25 mouse cellular contexts compared by ENCODE assay signal in genomic region chr10:99150016-99150415, GRCm38 (mm10). TPM values are rescaled to one million over a fixed set of nuclear protein-coding genes. Genes with fewer than 3 reads are reported as not detected.
A peak's percentile ranks its signal among the peaks of the same experiment; 100 is the strongest.
DNase-seq lines count a peak whose midpoint lies in the region; ATAC-seq and TF ChIP-seq lines count a peak whose summit lies in the region.
"Had no signal": no experiment of that assay in that cellular context is flagged by ENCODE, and none has a peak within 500 bp of the region (broad histone marks: within the 10 kb centered on the region; RNA-seq: fewer than 3 reads in every experiment).

No protein-coding gene starts in this region.

- H3K4me3 ChIP-seq in hindbrain, embryonic 14.5 days (replicated peaks; ENCODE audit: low read length), result no peak overlapping the region
- no peak overlapping the region for H3K4me3 ChIP-seq in hindbrain, postnatal 0 days (ENCODE audit: low read length)
- H3K4me3 ChIP-seq in midbrain, embryonic 14.5 days (replicated peaks; ENCODE audit: low read depth, low read length), result no peak overlapping the region
- no peak overlapping the region for H3K4me3 ChIP-seq in midbrain, embryonic 15.5 days
- H3K4me3 ChIP-seq in liver, embryonic 12.5 days, result no peak overlapping the region
- H3K4me3 ChIP-seq: embryonic facial prominence, embryonic 12.5 days; heart, embryonic 12.5 days had no signal

- H3K27ac ChIP-seq in hindbrain, embryonic 14.5 days, result no peak overlapping the region
- no peak overlapping the region for H3K27ac ChIP-seq in hindbrain, postnatal 0 days
- H3K27ac ChIP-seq in midbrain, embryonic 14.5 days (replicated peaks; ENCODE audit: low read depth, low read length), result no peak overlapping the region
- no peak overlapping the region for H3K27ac ChIP-seq in midbrain, embryonic 15.5 days
- H3K27ac ChIP-seq in liver, embryonic 12.5 days, result no peak overlapping the region
- H3K27ac ChIP-seq: embryonic facial prominence, embryonic 12.5 days had no signal

- no peaks in the 10 kb centered on the region for H3K9me3 ChIP-seq in hindbrain, embryonic 14.5 days (ENCODE audit: control insufficient read depth, low read length)
- H3K9me3 ChIP-seq in hindbrain, postnatal 0 days (ENCODE audit: low read length), result no peaks in the 10 kb centered on the region
- H3K9me3 ChIP-seq in midbrain, embryonic 14.5 days (ENCODE audit: control insufficient read depth, low read length), result no peaks in the 10 kb centered on the region
- H3K9me3 ChIP-seq in midbrain, embryonic 15.5 days, result no peaks in the 10 kb centered on the region
- H3K9me3 ChIP-seq in liver, embryonic 12.5 days (replicated peaks), result no peaks in the 10 kb centered on the region
- H3K9me3 ChIP-seq: embryonic facial prominence, embryonic 12.5 days; heart, embryonic 12.5 days had no signal

- H3K4me2 ChIP-seq in hindbrain, embryonic 14.5 days (replicated peaks), result no peak overlapping the region
- H3K4me2 ChIP-seq in hindbrain, postnatal 0 days (ENCODE audit: low read depth, low read length), result no peak overlapping the region
- H3K4me2 ChIP-seq in midbrain, embryonic 14.5 days (ENCODE audit: low read length), result no peak overlapping the region
- H3K4me2 ChIP-seq in midbrain, embryonic 15.5 days, result no peak overlapping the region
- H3K4me2 ChIP-seq in liver, embryonic 12.5 days, result no peak overlapping the region
- H3K4me2 ChIP-seq: embryonic facial prominence, embryonic 12.5 days; heart, embryonic 12.5 days had no signal

- ATAC-seq in hindbrain, embryonic 14.5 days (ENCODE audit: low FRiP score), result peak; percentile 31; the same call in 1 of the 2 replicates
- ATAC-seq in hindbrain, postnatal 0 days, result no peak
- ATAC-seq in midbrain, embryonic 14.5 days (ENCODE audit: low FRiP score, low TSS enrichment), result 0 out of 2 replicates have a peak, but pooled peaks have one; percentile 37
- no peak for ATAC-seq in midbrain, embryonic 15.5 days (replicated peaks)
- 0 out of 2 replicates have a peak, but pooled peaks have one; percentile 3 for ATAC-seq in liver, embryonic 12.5 days
- ATAC-seq: forebrain, postnatal 0 days; hindbrain, embryonic 16.5 days had no signal

- no peaks in the 10 kb centered on the region for H3K27me3 ChIP-seq in hindbrain, embryonic 14.5 days (ENCODE audit: control insufficient read depth, insufficient read depth, low read length)
- no peaks in the 10 kb centered on the region for H3K27me3 ChIP-seq in hindbrain, postnatal 0 days (ENCODE audit: insufficient read depth, low read length)
- H3K27me3 ChIP-seq in midbrain, embryonic 14.5 days (ENCODE audit: control insufficient read depth, insufficient read depth, low read length), result no peaks in the 10 kb centered on the region
- no peaks in the 10 kb centered on the region for H3K27me3 ChIP-seq in midbrain, embryonic 15.5 days (replicated peaks)
- H3K27me3 ChIP-seq in liver, embryonic 12.5 days (replicated peaks), result no peaks in the 10 kb centered on the region
- H3K27me3 ChIP-seq: embryonic facial prominence, embryonic 12.5 days; heart, embryonic 12.5 days had no signal

- no peak overlapping the region for H3K9ac ChIP-seq in hindbrain, embryonic 14.5 days
- no peak overlapping the region for H3K9ac ChIP-seq in hindbrain, postnatal 0 days (replicated peaks; ENCODE audit: low read length)
- no peak overlapping the region for H3K9ac ChIP-seq in midbrain, embryonic 14.5 days (replicated peaks; ENCODE audit: low read length)
- no peak overlapping the region for H3K9ac ChIP-seq in midbrain, embryonic 15.5 days
- no peak overlapping the region for H3K9ac ChIP-seq in liver, embryonic 12.5 days
- H3K9ac ChIP-seq: embryonic facial prominence, embryonic 12.5 days; forebrain, postnatal 0 days; heart, embryonic 12.5 days had no signal

- TF ChIP-seq CTCF in hindbrain, postnatal 0 days (IDR thresholded peaks at IDR 0.05; ENCODE audit: low read depth), result no peak

- 92% methylated on average over 6 of the region's 6 CpGs for WGBS in hindbrain, embryonic 14.5 days
- 93% methylated on average over 6 of the region's 6 CpGs for WGBS in hindbrain, postnatal 0 days
- WGBS in midbrain, embryonic 14.5 days, result 94% methylated on average over 6 of the region's 6 CpGs
- 96% methylated on average over 6 of the region's 6 CpGs for WGBS in midbrain, embryonic 15.5 days
- 83% methylated on average over 6 of the region's 6 CpGs for WGBS in liver, embryonic 12.5 days (ENCODE audit: insufficient replicate concordance)

- no peak for DNase-seq in hindbrain, embryonic 14.5 days (ENCODE audit: low spot score)
- no peak for DNase-seq in hindbrain, postnatal 0 days (ENCODE audit: low spot score)
- no peak for DNase-seq in midbrain, embryonic 14.5 days
- no peak for DNase-seq in layer of hippocampus, adult 9-10 months (ENCODE audit: low spot score)
- DNase-seq: adrenal gland, adult 2 months; adrenal gland, postnatal 25 days; cerebellum, adult 2 months; cerebellum, postnatal 14 days; embryo, embryonic 11 days; forebrain, postnatal 0 days; gastrocnemius, postnatal 14 days had no signal

- H3K4me1 ChIP-seq in hindbrain, embryonic 14.5 days (replicated peaks; ENCODE audit: control insufficient read depth, insufficient read depth, low read length), result no peaks in the 10 kb centered on the region
- no peaks in the 10 kb centered on the region for H3K4me1 ChIP-seq in hindbrain, postnatal 0 days (ENCODE audit: insufficient read depth, low read length)
- H3K4me1 ChIP-seq in midbrain, embryonic 14.5 days (ENCODE audit: control insufficient read depth, insufficient read depth, low read length), result no peaks in the 10 kb centered on the region
- H3K4me1 ChIP-seq in midbrain, embryonic 15.5 days, result no peaks in the 10 kb centered on the region
- peaks cover 17% of the 10 kb centered on the region for H3K4me1 ChIP-seq in liver, embryonic 12.5 days
- H3K4me1 ChIP-seq: embryonic facial prominence, embryonic 12.5 days; heart, embryonic 12.5 days had no signal

- H3K36me3 ChIP-seq in hindbrain, embryonic 14.5 days (replicated peaks; ENCODE audit: control insufficient read depth, insufficient read depth), result 0 out of 2 replicates have a peak, but pooled peaks cover 8% of the 10 kb centered on the region
- no peaks in the 10 kb centered on the region; the same call in 1 of the 2 replicates for H3K36me3 ChIP-seq in hindbrain, postnatal 0 days (ENCODE audit: insufficient read depth, low read length)
- 0 out of 2 replicates have a peak, but pooled peaks cover 4% of the 10 kb centered on the region for H3K36me3 ChIP-seq in midbrain, embryonic 14.5 days (ENCODE audit: control insufficient read depth, insufficient read depth, low read length)
- 0 out of 2 replicates have a peak, but pooled peaks cover 3% of the 10 kb centered on the region for H3K36me3 ChIP-seq in midbrain, embryonic 15.5 days (replicated peaks)
- peaks cover 12% of the 10 kb centered on the region for H3K36me3 ChIP-seq in liver, embryonic 12.5 days
- H3K36me3 ChIP-seq: heart, embryonic 12.5 days had no signal

RNA-seq across cellular contexts. Expression of gene Phxr2, which starts 23.9 kb away (rescaled TPM):
- not detected in 2 replicates for polyA plus RNA-seq in hindbrain, embryonic 14.5 days (2014; fragmentation: Nextera tagmentation; extraction: Ambion mirVana)
- not detected in 2 replicates for total RNA-seq in hindbrain, postnatal 0 days (2014; rRNA removed)
- not detected in 2 replicates for polyA plus RNA-seq in hindbrain, postnatal 0 days (2015; fragmentation: Nextera tagmentation; extraction: Ambion mirVana)
- 0.30 TPM in 1 of 2 replicates, not detected in the other for polyA plus RNA-seq in midbrain, embryonic 14.5 days (2014; fragmentation: Nextera tagmentation; extraction: Ambion mirVana)
- polyA plus RNA-seq in midbrain, embryonic 15.5 days (2015; fragmentation: Nextera tagmentation; extraction: Ambion mirVana), result not detected in 2 replicates
- not detected in 2 replicates for polyA plus RNA-seq in liver, embryonic 12.5 days (2016; fragmentation: Nextera tagmentation; extraction: Ambion mirVana)
- total RNA-seq: adrenal gland, adult 2 months; adrenal gland, postnatal 25 days; common myeloid progenitor, adult 5-6 weeks; ES-E14; forebrain, postnatal 0 days; gastrocnemius, adult 18-20 months; gastrocnemius, postnatal 14 days; heart, adult 8-10 months; heart, postnatal 25 days had no signal
- polyA plus RNA-seq: adrenal gland, adult 2 months; cerebellum, adult 2 months; forebrain, embryonic 11.5 days; forebrain, postnatal 0 days; gonadal fat pad, adult 2 months; heart, embryonic 12.5 days; heart, embryonic 16.5 days; hindbrain, embryonic 11.5 days had no signal

RNA-seq across cellular contexts. Expression of gene Galnt4, which starts 42.1 kb away (rescaled TPM):
- polyA plus RNA-seq in hindbrain, embryonic 14.5 days (2014; fragmentation: Nextera tagmentation; extraction: Ambion mirVana), result 4.5 and 4.7 TPM in 2 replicates
- 5.1 and 5.2 TPM in 2 replicates for total RNA-seq in hindbrain, postnatal 0 days (2014; rRNA removed)
- 3.3 and 3.4 TPM in 2 replicates for polyA plus RNA-seq in hindbrain, postnatal 0 days (2015; fragmentation: Nextera tagmentation; extraction: Ambion mirVana)
- 2.3 and 3.7 TPM in 2 replicates for polyA plus RNA-seq in midbrain, embryonic 14.5 days (2014; fragmentation: Nextera tagmentation; extraction: Ambion mirVana)
- polyA plus RNA-seq in midbrain, embryonic 15.5 days (2015; fragmentation: Nextera tagmentation; extraction: Ambion mirVana), result 2.7 and 3.0 TPM in 2 replicates
- 4.2 and 4.5 TPM in 2 replicates for polyA plus RNA-seq in liver, embryonic 12.5 days (2016; fragmentation: Nextera tagmentation; extraction: Ambion mirVana)

RNA-seq across cellular contexts. Expression of gene Poc1b, which starts 43.2 kb away (rescaled TPM):
- 12.5 and 17.3 TPM in 2 replicates for polyA plus RNA-seq in hindbrain, embryonic 14.5 days (2014; fragmentation: Nextera tagmentation; extraction: Ambion mirVana)
- total RNA-seq in hindbrain, postnatal 0 days (2014; rRNA removed), result 10.1 and 13.8 TPM in 2 replicates
- polyA plus RNA-seq in hindbrain, postnatal 0 days (2015; fragmentation: Nextera tagmentation; extraction: Ambion mirVana), result 9.7 and 11.0 TPM in 2 replicates
- polyA plus RNA-seq in midbrain, embryonic 14.5 days (2014; fragmentation: Nextera tagmentation; extraction: Ambion mirVana), result 10.0 and 14.9 TPM in 2 replicates
- polyA plus RNA-seq in midbrain, embryonic 15.5 days (2015; fragmentation: Nextera tagmentation; extraction: Ambion mirVana), result 10.9 and 12.1 TPM in 2 replicates
- 8.5 and 8.7 TPM in 2 replicates for polyA plus RNA-seq in liver, embryonic 12.5 days (2016; fragmentation: Nextera tagmentation; extraction: Ambion mirVana)

Comparison
In these comparisons a context has a peak if more than half of its experiments do, and no peak if none do; other contexts are left out.
1. ATAC-seq: peak in hindbrain, embryonic 14.5 days (single experiment), midbrain, embryonic 14.5 days (single experiment) and liver, embryonic 12.5 days (single experiment); none in hindbrain, postnatal 0 days (single experiment) and midbrain, embryonic 15.5 days (single experiment).